Mouse (Mus musculus): ENCODE data around the gene Sema4c. TPM values are rescaled to one million over a fixed set of nuclear protein-coding genes. Genes with fewer than 3 reads are reported as not detected.
A peak's percentile ranks its signal among the peaks of the same experiment; 100 is the strongest.

Sema4c gene
- polyA plus RNA-seq, 1 experiment from 2014 or later = 3.6 TPM

GRCm38 (mm10) chr1:36529875-36530274, 28.3 kb downstream of the Sema4c start:
- no peak for ATAC-seq (ENCODE audit: insufficient read depth, low FRiP score, low TSS enrichment)
- Histone ChIP-seq H3K9ac (ENCODE audit: low read length) (no peak overlapping the region), H3K4me3 (ENCODE audit: low read depth, low read length) (no peak overlapping the region), H3K27ac (ENCODE audit: low read depth, low read length) (no peak overlapping the region), H3K36me3 (ENCODE audit: control insufficient read depth, insufficient read depth, low read length) (no peaks in the 10 kb centered on the region), H3K27me3 (ENCODE audit: control insufficient read depth, insufficient read depth, low read length) (no peaks in the 10 kb centered on the region), H3K4me2 (ENCODE audit: low read depth) (no peak overlapping the region), H3K9me3 (ENCODE audit: control insufficient read depth, low read length) (no peaks in the 10 kb centered on the region), H3K4me1 (ENCODE audit: control insufficient read depth, insufficient read depth, low read length) (no peaks in the 10 kb centered on the region)
- WGBS = 93% methylated on average over 4 of the region's 4 CpGs
- no peak for DNase-seq (ENCODE audit: low spot score)

GRCm38 (mm10) chr1:36529274-36529673, 28.9 kb downstream of the Sema4c start:
- no peaks in the 10 kb centered on the region for H3K9me3 ChIP-seq (ENCODE audit: control insufficient read depth, low read length)
- H3K36me3 ChIP-seq (ENCODE audit: control insufficient read depth, insufficient read depth, low read length) = no peaks in the 10 kb centered on the region
- no peaks in the 10 kb centered on the region for H3K4me1 ChIP-seq (ENCODE audit: control insufficient read depth, insufficient read depth, low read length)
- H3K4me2 ChIP-seq (ENCODE audit: low read depth) = no peak overlapping the region
- no peaks in the 10 kb centered on the region for H3K27me3 ChIP-seq (ENCODE audit: control insufficient read depth, insufficient read depth, low read length)
- WGBS = 91% methylated on average over 4 of the region's 4 CpGs
- H3K9ac ChIP-seq (ENCODE audit: low read length) = no peak overlapping the region
- no peak overlapping the region for H3K4me3 ChIP-seq (ENCODE audit: low read depth, low read length)
- ATAC-seq (ENCODE audit: insufficient read depth, low FRiP score, low TSS enrichment) = no peak
- H3K27ac ChIP-seq (ENCODE audit: low read depth, low read length) = no peak overlapping the region
- no peak for DNase-seq (ENCODE audit: low spot score)

- no peak overlapping the region for H3K9ac ChIP-seq (ENCODE audit: low read length)
- H3K9me3 ChIP-seq (ENCODE audit: control insufficient read depth, low read length) = no peaks in the 10 kb centered on the region
- 0 out of 2 replicates have a peak overlapping the region, but pooled peaks have one; percentile 46 for H3K27ac ChIP-seq (ENCODE audit: low read depth, low read length)
- no peak overlapping the region for H3K4me3 ChIP-seq (ENCODE audit: low read depth, low read length)
- no peak overlapping the region for H3K4me2 ChIP-seq (ENCODE audit: low read depth)
- no peaks in the 10 kb centered on the region for H3K4me1 ChIP-seq (ENCODE audit: control insufficient read depth, insufficient read depth, low read length)
- DNase-seq (ENCODE audit: low spot score) (no peak), ATAC-seq (ENCODE audit: insufficient read depth, low FRiP score, low TSS enrichment) (peak; percentile 51; the same call in 1 of the 2 replicates)
- H3K27me3 ChIP-seq (ENCODE audit: control insufficient read depth, insufficient read depth, low read length) = no peaks in the 10 kb centered on the region
- no peaks in the 10 kb centered on the region; the same call in 1 of the 2 replicates for H3K36me3 ChIP-seq (ENCODE audit: control insufficient read depth, insufficient read depth, low read length)
- WGBS = 53% methylated on average over 1 of the region's 1 CpGs
Measured at GRCm38 (mm10) chr1:36528351-36528750, 29.8 kb downstream of the Sema4c start.

GRCm38 (mm10) chr1:36526903-36527302, 31.2 kb downstream of the Sema4c start:
- H3K9me3 ChIP-seq (ENCODE audit: control insufficient read depth, low read length) = no peaks in the 10 kb centered on the region
- no peak overlapping the region for H3K27ac ChIP-seq (ENCODE audit: low read depth, low read length)
- no peak for ATAC-seq (ENCODE audit: insufficient read depth, low FRiP score, low TSS enrichment)
- no peaks in the 10 kb centered on the region for H3K27me3 ChIP-seq (ENCODE audit: control insufficient read depth, insufficient read depth, low read length)
- no peak for DNase-seq (ENCODE audit: low spot score)
- H3K36me3 ChIP-seq (ENCODE audit: control insufficient read depth, insufficient read depth, low read length) = peaks cover 2% of the 10 kb centered on the region; the same call in 1 of the 2 replicates
- no peak overlapping the region for H3K9ac ChIP-seq (ENCODE audit: low read length)
- no peak overlapping the region for H3K4me3 ChIP-seq (ENCODE audit: low read depth, low read length)
- no peak overlapping the region for H3K4me2 ChIP-seq (ENCODE audit: low read depth)
- H3K4me1 ChIP-seq (ENCODE audit: control insufficient read depth, insufficient read depth, low read length) = no peaks in the 10 kb centered on the region
- 94% methylated on average over 10 of the region's 10 CpGs for WGBS

- Histone ChIP-seq H3K36me3 (ENCODE audit: control insufficient read depth, insufficient read depth, low read length) (peaks cover 8% of the 10 kb centered on the region), H3K27me3 (ENCODE audit: control insufficient read depth, insufficient read depth, low read length) (no peaks in the 10 kb centered on the region), H3K9me3 (ENCODE audit: control insufficient read depth, low read length) (no peaks in the 10 kb centered on the region), H3K27ac (ENCODE audit: low read depth, low read length) (no peak overlapping the region), H3K4me1 (ENCODE audit: control insufficient read depth, insufficient read depth, low read length) (no peaks in the 10 kb centered on the region), H3K9ac (ENCODE audit: low read length) (no peak overlapping the region), H3K4me3 (ENCODE audit: low read depth, low read length) (no peak overlapping the region), H3K4me2 (ENCODE audit: low read depth) (no peak overlapping the region)
- 92% methylated on average over 12 of the region's 12 CpGs for WGBS
- DNase-seq (ENCODE audit: low spot score) (no peak), ATAC-seq (ENCODE audit: insufficient read depth, low FRiP score, low TSS enrichment) (no peak)
Measured at GRCm38 (mm10) chr1:36525774-36526173, 32.4 kb downstream of the Sema4c start.

GRCm38 (mm10) chr1:36524058-36524457, 34.1 kb downstream of the Sema4c start:
- Histone ChIP-seq H3K4me2 (ENCODE audit: low read depth) (no peak overlapping the region), H3K9me3 (ENCODE audit: control insufficient read depth, low read length) (no peaks in the 10 kb centered on the region), H3K27me3 (ENCODE audit: control insufficient read depth, insufficient read depth, low read length) (no peaks in the 10 kb centered on the region), H3K4me3 (ENCODE audit: low read depth, low read length) (no peak overlapping the region), H3K4me1 (ENCODE audit: control insufficient read depth, insufficient read depth, low read length) (no peaks in the 10 kb centered on the region), H3K27ac (ENCODE audit: low read depth, low read length) (no peak overlapping the region), H3K9ac (ENCODE audit: low read length) (no peak overlapping the region), H3K36me3 (ENCODE audit: control insufficient read depth, insufficient read depth, low read length) (peaks cover 12% of the 10 kb centered on the region)
- ATAC-seq (ENCODE audit: insufficient read depth, low FRiP score, low TSS enrichment) (no peak), DNase-seq (ENCODE audit: low spot score) (no peak)
- WGBS = 94% methylated on average over 5 of the region's 5 CpGs

GRCm38 (mm10) chr1:36523332-36524013, 34.7 kb downstream of the Sema4c start:
- H3K9me3 ChIP-seq (ENCODE audit: control insufficient read depth, low read length) = no peaks in the 10 kb centered on the region
- no peaks in the 10 kb centered on the region for H3K4me1 ChIP-seq (ENCODE audit: control insufficient read depth, insufficient read depth, low read length)
- WGBS = 88% methylated on average over 9 of the region's 9 CpGs
- H3K36me3 ChIP-seq (ENCODE audit: control insufficient read depth, insufficient read depth, low read length) = peaks cover 12% of the 10 kb centered on the region
- no peak overlapping the region for H3K27ac ChIP-seq (ENCODE audit: low read depth, low read length)
- H3K27me3 ChIP-seq (ENCODE audit: control insufficient read depth, insufficient read depth, low read length) = no peaks in the 10 kb centered on the region
- no peak for DNase-seq (ENCODE audit: low spot score)
- H3K4me3 ChIP-seq (ENCODE audit: low read depth, low read length) = no peak overlapping the region
- no peak overlapping the region for H3K4me2 ChIP-seq (ENCODE audit: low read depth)
- H3K9ac ChIP-seq (ENCODE audit: low read length) = no peak overlapping the region
- ATAC-seq (ENCODE audit: insufficient read depth, low FRiP score, low TSS enrichment) = no peak

- DNase-seq (ENCODE audit: low spot score) (no peak), ATAC-seq (ENCODE audit: insufficient read depth, low FRiP score, low TSS enrichment) (no peak)
- peaks cover 12% of the 10 kb centered on the region for H3K36me3 ChIP-seq (ENCODE audit: control insufficient read depth, insufficient read depth, low read length)
- H3K4me1 ChIP-seq (ENCODE audit: control insufficient read depth, insufficient read depth, low read length) = no peaks in the 10 kb centered on the region
- no peaks in the 10 kb centered on the region for H3K9me3 ChIP-seq (ENCODE audit: control insufficient read depth, low read length)
- no peak overlapping the region for H3K4me2 ChIP-seq (ENCODE audit: low read depth)
- no peak overlapping the region for H3K27ac ChIP-seq (ENCODE audit: low read depth, low read length)
- no peak overlapping the region for H3K4me3 ChIP-seq (ENCODE audit: low read depth, low read length)
- no peak overlapping the region for H3K9ac ChIP-seq (ENCODE audit: low read length)
- WGBS = 91% methylated on average over 7 of the region's 7 CpGs
- no peaks in the 10 kb centered on the region for H3K27me3 ChIP-seq (ENCODE audit: control insufficient read depth, insufficient read depth, low read length)
Measured at GRCm38 (mm10) chr1:36522210-36522609, 35.9 kb downstream of the Sema4c start.

- WGBS = 81% methylated on average over 11 of the region's 11 CpGs
- peaks cover 12% of the 10 kb centered on the region for H3K36me3 ChIP-seq (ENCODE audit: control insufficient read depth, insufficient read depth, low read length)
Measured at GRCm38 (mm10) chr1:36519626-36520025, 38.5 kb downstream of the Sema4c start.

More at GRCm38 (mm10) chr1:36519626-36520025, 38.5 kb downstream of the Sema4c start:
- no peak for ATAC-seq (ENCODE audit: insufficient read depth, low FRiP score, low TSS enrichment)
- DNase-seq (ENCODE audit: low spot score) = no peak
- H3K27me3 ChIP-seq (ENCODE audit: control insufficient read depth, insufficient read depth, low read length) = no peaks in the 10 kb centered on the region
- H3K9me3 ChIP-seq (ENCODE audit: control insufficient read depth, low read length) = no peaks in the 10 kb centered on the region
- no peak overlapping the region for H3K4me3 ChIP-seq (ENCODE audit: low read depth, low read length)
- no peak overlapping the region for H3K27ac ChIP-seq (ENCODE audit: low read depth, low read length)
- no peak overlapping the region for H3K9ac ChIP-seq (ENCODE audit: low read length)
- no peak overlapping the region for H3K4me2 ChIP-seq (ENCODE audit: low read depth)
- H3K4me1 ChIP-seq (ENCODE audit: control insufficient read depth, insufficient read depth, low read length) = no peaks in the 10 kb centered on the region
